Mouse (Mus musculus) CH12.LX (cell line): ENCODE measurements around the gene Zfp277.

Experiments
- BHLHE40 ChIP-seq: IDR thresholded peaks from 2 replicates; pipeline ENCODE4 v1.6.1; 2011; ENCODE audit warnings: mild to moderate bottlenecking, low read depth, low read length, improper control_type of control experiment
- HCFC1 ChIP-seq: IDR thresholded peaks from 2 replicates; pipeline ENCODE4 v1.6.1; 2012; ENCODE audit warnings: low read depth, mild to moderate bottlenecking, inconsistent platforms, low read length, improper control_type of control experiment
- POLR2A ChIP-seq: IDR thresholded peaks from 2 replicates; pipeline ENCODE4 v1.6.1; 2011; ENCODE audit warnings: low read depth, mild to moderate bottlenecking, improper control_type of control experiment, low read length

- TF ChIP-seq POLR2A (no peak), BHLHE40 (no peak), HCFC1 (no peak)
Measured at GRCm38 (mm10) chr12:40434101-40434500, 11.6 kb downstream of the Zfp277 start.
